Mouse (Mus musculus) splenic B cell, adult 2 months (primary cell): Measurements from ENCODE around the gene Rrnad1.
A peak's percentile ranks its signal among the peaks of the same experiment; 100 is the strongest.

Experiments
- DNase-seq: peaks from one replicate; pipeline ENCODE4 v3.0.0-alpha.2; 2011; ENCODE audit warnings: low read depth, low spot score
- H3K27me3 ChIP-seq: 2 replicates; pipeline ENCODE4 v1.6.1; 2012; ENCODE audit warnings: mild to moderate bottlenecking, low read length, moderate library complexity, mixed read lengths; ENCODE audit not compliant: control insufficient read depth, poor library complexity, insufficient read depth, severe bottlenecking
- H3K36me3 ChIP-seq: 2 replicates; pipeline ENCODE4 v1.6.1; 2012; ENCODE audit warnings: mild to moderate bottlenecking, low read length, moderate library complexity, mixed read lengths; ENCODE audit not compliant: control insufficient read depth, poor library complexity, insufficient read depth, severe bottlenecking

Rrnad1 gene

GRCm38 (mm10) chr3:87958967-87959366 lies 28.4 kb upstream of the Rrnad1 start:
- Histone ChIP-seq H3K36me3 (no peaks in the 10 kb centered on the region), H3K27me3 (no peaks in the 10 kb centered on the region; the same call in 1 of the 2 replicates)
- DNase-seq = no peak

- DNase-seq = no peak
- H3K27me3 ChIP-seq = no peaks in the 10 kb centered on the region; the same call in 1 of the 2 replicates
Observed at GRCm38 (mm10) chr3:87958476-87958875, 28.0 kb upstream of the Rrnad1 start.

GRCm38 (mm10) chr3:87958056-87958455 lies 27.5 kb upstream of the Rrnad1 start:
- no peak for DNase-seq
- Histone ChIP-seq H3K36me3 (no peaks in the 10 kb centered on the region), H3K27me3 (no peaks in the 10 kb centered on the region; the same call in 1 of the 2 replicates)

More at GRCm38 (mm10) chr3:87958476-87958875, 28.0 kb upstream of the Rrnad1 start:
- no peaks in the 10 kb centered on the region for H3K36me3 ChIP-seq

- Histone ChIP-seq H3K36me3 (no peaks in the 10 kb centered on the region), H3K27me3 (no peaks in the 10 kb centered on the region)
- no peak for DNase-seq
Observed at GRCm38 (mm10) chr3:87952440-87952839, 21.9 kb upstream of the Rrnad1 start.

- H3K27me3 ChIP-seq = no peaks in the 10 kb centered on the region
- H3K36me3 ChIP-seq = no peaks in the 10 kb centered on the region
- DNase-seq = no peak
Observed at GRCm38 (mm10) chr3:87951946-87952345, 21.4 kb upstream of the Rrnad1 start.

- no peaks in the 10 kb centered on the region; the same call in 1 of the 2 replicates for H3K27me3 ChIP-seq
- DNase-seq = no peak
- no peaks in the 10 kb centered on the region for H3K36me3 ChIP-seq
Observed at GRCm38 (mm10) chr3:87949955-87950515, 19.5 kb upstream of the Rrnad1 start.

- DNase-seq = no peak
- Histone ChIP-seq H3K27me3 (no peaks in the 10 kb centered on the region; the same call in 1 of the 2 replicates), H3K36me3 (no peaks in the 10 kb centered on the region)
Observed at GRCm38 (mm10) chr3:87949266-87949954, 18.9 kb upstream of the Rrnad1 start.

- H3K27me3 ChIP-seq = no peaks in the 10 kb centered on the region; the same call in 1 of the 2 replicates
- DNase-seq = peak; percentile 34
- H3K36me3 ChIP-seq = no peaks in the 10 kb centered on the region
Observed at GRCm38 (mm10) chr3:87948378-87949265, 18.1 kb upstream of the Rrnad1 start, which contains the start of gene Crabp2. Gene Crabp2 (plus strand): TSS chr3:87948666.

GRCm38 (mm10) chr3:87947811-87948199 lies 17.3 kb upstream of the Rrnad1 start:
- no peak for DNase-seq
- no peaks in the 10 kb centered on the region for H3K36me3 ChIP-seq
- H3K27me3 ChIP-seq = no peaks in the 10 kb centered on the region; the same call in 1 of the 2 replicates

- H3K27me3 ChIP-seq = no peaks in the 10 kb centered on the region; the same call in 1 of the 2 replicates
Observed at GRCm38 (mm10) chr3:87947056-87947810, 16.7 kb upstream of the Rrnad1 start.

GRCm38 (mm10) chr3:87946541-87946860 lies 16.0 kb upstream of the Rrnad1 start:
- no peaks in the 10 kb centered on the region; the same call in 1 of the 2 replicates for H3K36me3 ChIP-seq
- H3K27me3 ChIP-seq = no peaks in the 10 kb centered on the region; the same call in 1 of the 2 replicates
- DNase-seq = no peak

More at GRCm38 (mm10) chr3:87947056-87947810, 16.7 kb upstream of the Rrnad1 start:
- H3K36me3 ChIP-seq = no peaks in the 10 kb centered on the region
- peak; percentile 31 for DNase-seq

- no peaks in the 10 kb centered on the region; the same call in 1 of the 2 replicates for H3K36me3 ChIP-seq
- H3K27me3 ChIP-seq = no peaks in the 10 kb centered on the region; the same call in 1 of the 2 replicates
- no peak for DNase-seq
Observed at GRCm38 (mm10) chr3:87945781-87946540, 15.4 kb upstream of the Rrnad1 start.

- DNase-seq = no peak
- no peaks in the 10 kb centered on the region; the same call in 1 of the 2 replicates for H3K27me3 ChIP-seq
- H3K36me3 ChIP-seq = peaks cover 4% of the 10 kb centered on the region; the same call in 1 of the 2 replicates
Observed at GRCm38 (mm10) chr3:87944838-87945600, 14.5 kb upstream of the Rrnad1 start.
